17 mouse cellular contexts compared by ENCODE assay signal in the genomic region with DNA sequence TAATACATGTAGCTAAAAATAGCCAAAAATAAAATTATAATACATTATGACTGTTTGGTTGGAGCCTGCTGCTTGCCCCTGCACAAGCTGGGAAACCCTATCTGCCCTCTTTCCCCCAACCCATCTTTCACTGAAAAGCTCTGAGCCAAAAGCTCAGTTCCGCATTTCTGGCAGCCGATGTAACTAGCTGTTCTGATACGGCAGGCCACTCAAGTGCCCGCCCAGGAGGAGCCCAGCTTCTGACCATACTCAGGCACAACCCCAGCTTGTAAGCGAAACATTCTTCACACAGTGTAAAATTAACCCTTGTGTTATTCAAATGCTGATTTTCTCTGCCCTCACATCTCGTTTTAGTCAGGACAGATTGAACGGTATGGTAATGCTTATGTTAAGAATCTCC. TPM values are rescaled to one million over a fixed set of nuclear protein-coding genes. Genes with fewer than 3 reads are reported as not detected.
A peak's percentile ranks its signal among the peaks of the same experiment; 100 is the strongest.
DNase-seq lines count a peak whose midpoint lies in the region; ATAC-seq and TF ChIP-seq lines count a peak whose summit lies in the region.
"Had no signal": no experiment of that assay in that cellular context is flagged by ENCODE, and none has a peak within 500 bp of the region (broad histone marks: within the 10 kb centered on the region; RNA-seq: fewer than 3 reads in every experiment).

No protein-coding gene starts in this region.

- no peaks in the 10 kb centered on the region for H3K9me3 ChIP-seq in heart, embryonic 13.5 days
- H3K9me3 ChIP-seq in CH12.LX (replicated peaks; ENCODE audit: low read length), result no peaks in the 10 kb centered on the region
- H3K9me3 ChIP-seq: liver, embryonic 12.5 days; midbrain, embryonic 10.5 days had no signal

- no peak overlapping the region for H3K4me3 ChIP-seq in heart, embryonic 13.5 days
- H3K4me3 ChIP-seq in CH12.LX (replicated peaks in 1 of 3; ENCODE audit: low read depth in 2 of 3, low read length in 2 of 3, poor library complexity in 1 of 3), result no peak overlapping the region
- H3K4me3 ChIP-seq: liver, embryonic 12.5 days; midbrain, embryonic 10.5 days had no signal

- no peak for TF ChIP-seq RAD21 in CH12.LX (IDR thresholded peaks at IDR 0.05; ENCODE audit: low read depth, low read length)

- no peak for TF ChIP-seq POLR2A in CH12.LX (IDR thresholded peaks at IDR 0.05; ENCODE audit: low read depth, low read length)

- dilution Hi-C loops in CH12.LX (cut with MboI; ENCODE audit: extremely low pct_ligation_motif_present, extremely low pct_unique_long_range_greater_than_20kb, low sequenced_read_pairs), result no loop called here

- peak overlapping the region; percentile 59 for H3K9ac ChIP-seq in heart, embryonic 13.5 days
- H3K9ac ChIP-seq in CH12.LX (ENCODE audit: insufficient read depth, low read depth), result no peak overlapping the region
- H3K9ac ChIP-seq: liver, embryonic 12.5 days had no signal

- 27% methylated on average over 7 of the region's 7 CpGs for WGBS in heart, embryonic 13.5 days

- H3K79me2 ChIP-seq in CH12.LX (replicated peaks; ENCODE audit: control insufficient read depth, extremely low read depth, insufficient read depth, poor library complexity, severe bottlenecking), result no peaks in the 10 kb centered on the region

- peaks cover 19% of the 10 kb centered on the region for H3K4me1 ChIP-seq in heart, embryonic 13.5 days
- H3K4me1 ChIP-seq in CH12.LX (ENCODE audit: control insufficient read depth in 1 of 2, insufficient read depth in 2 of 2), result peaks cover 2 to 8% of the 10 kb centered on the region in 2 experiments; a peak in 1 of 4 replicates
- H3K4me1 ChIP-seq: midbrain, embryonic 10.5 days had no signal

- no peak for TF ChIP-seq CTCF in CH12.LX (conservative IDR thresholded peaks at IDR 0.05 in 1 of 2, IDR thresholded peaks at IDR 0.05 in 1 of 2; ENCODE audit: low read depth in 2 of 2, low read length in 2 of 2)

- in situ Hi-C loops in CH12.LX (cut with MboI; ENCODE audit: low pct_ligation_motif_present, low pct_unique_long_range_greater_than_20kb, low sequenced_read_pairs), result no loop called here

- peak overlapping the region; percentile 86 for H3K27ac ChIP-seq in heart, embryonic 13.5 days (replicated peaks)
- H3K27ac ChIP-seq in CH12.LX (ENCODE audit: insufficient read depth, low read depth), result no peak overlapping the region
- H3K27ac ChIP-seq: liver, embryonic 12.5 days; midbrain, embryonic 10.5 days had no signal

- no peak for ATAC-seq in heart, embryonic 13.5 days (ENCODE audit: extremely low read depth, insufficient number of reproducible peaks, low FRiP score, low TSS enrichment)
- ATAC-seq: liver, embryonic 12.5 days had no signal

- peak overlapping the region; percentile 35 for H3K4me2 ChIP-seq in heart, embryonic 13.5 days
- no peak overlapping the region for H3K4me2 ChIP-seq in CH12.LX (ENCODE audit: insufficient read depth, low read depth, poor library complexity, severe bottlenecking)
- H3K4me2 ChIP-seq: liver, embryonic 12.5 days had no signal

- H3K27me3 ChIP-seq in heart, embryonic 13.5 days (replicated peaks), result no peaks in the 10 kb centered on the region
- H3K27me3 ChIP-seq in CH12.LX (replicated peaks), result peaks cover 16% of the 10 kb centered on the region

- H3K36me3 ChIP-seq in heart, embryonic 13.5 days, result no peaks in the 10 kb centered on the region
- no peaks in the 10 kb centered on the region for H3K36me3 ChIP-seq in CH12.LX (replicated peaks in 1 of 2; ENCODE audit: control insufficient read depth in 1 of 2, insufficient read depth in 1 of 2, low read length in 1 of 2)
- H3K36me3 ChIP-seq: liver, embryonic 12.5 days; midbrain, embryonic 10.5 days had no signal

- no peak for TF ChIP-seq EP300 in CH12.LX (IDR thresholded peaks at IDR 0.05; ENCODE audit: low read length)

- DNase-seq in heart, adult 11 months, result no peak
- peak; percentile 8 for DNase-seq in CH12.LX (ENCODE audit: extremely low read depth)
- peak; percentile 26 for DNase-seq in c-Kit-positive CD71-negative TER-119-negative erythroid progenitor cells, embryonic 14.5 days (ENCODE audit: low read depth)
- DNase-seq in lung, postnatal 4 days, result peak; percentile 29 to 57
- DNase-seq in retina, embryonic 14.5 days (ENCODE audit: low spot score), result no peak
- DNase-seq in thymus, postnatal 25 days, result no peak
- DNase-seq in right cerebral cortex, adult 18-20 months, result no peak

TF ChIP-seq in CH12.LX, 34 proteins besides CTCF, POLR2A, EP300 and RAD21:
- TF ChIP-seq IRF4 (IDR thresholded peaks at IDR 0.05; ENCODE audit: low read depth, low read length) (0 out of 2 replicates have a peak, but pooled peaks have one; percentile 26), ELF1 (IDR thresholded peaks at IDR 0.05; ENCODE audit: low read depth, low read length) (peak; percentile 38; the same call in 1 of the 2 replicates), ZKSCAN1 (IDR thresholded peaks at IDR 0.05; ENCODE audit: borderline replicate concordance, low read depth, low read length) (no peak)

RNA-seq across cellular contexts. Expression of a gene that starts 15.3 kb away (rescaled TPM):
- polyA plus RNA-seq in heart, embryonic 13.5 days (2015; fragmentation: Nextera tagmentation; extraction: Ambion mirVana), result not detected in 2 replicates
- total RNA-seq in CH12.LX (2012; rRNA removed) (not detected in 2 replicates), CH12.LX (2014; rRNA removed) (not detected in 2 replicates)
- not detected in 2 replicates for polyA plus RNA-seq in CH12.LX (2012; ENCODE audit: insufficient read length, low read depth)
- total RNA-seq: gastrocnemius, postnatal 4 days; layer of hippocampus, adult 18-20 months; left cerebral cortex, adult 8-10 months had no signal
- polyA plus RNA-seq: embryonic facial prominence, embryonic 11.5 days; forebrain, embryonic 11.5 days; intestine, embryonic 14.5 days; liver, embryonic 12.5 days; midbrain, embryonic 10.5 days had no signal

RNA-seq across cellular contexts. Expression of a gene that starts 16.4 kb away (rescaled TPM):
- 0.24 and 0.37 TPM in 2 replicates for polyA plus RNA-seq in heart, embryonic 13.5 days (2015; fragmentation: Nextera tagmentation; extraction: Ambion mirVana)
- total RNA-seq in CH12.LX (2012; rRNA removed) (0.08 TPM in 1 of 2 replicates, not detected in the other), CH12.LX (2014; rRNA removed) (not detected in 2 replicates)
- 0.29 and 0.35 TPM in 2 replicates for polyA plus RNA-seq in CH12.LX (2012; ENCODE audit: insufficient read length, low read depth)
- total RNA-seq: gastrocnemius, postnatal 4 days had no signal
- polyA plus RNA-seq: cerebellum, adult 2 months had no signal

RNA-seq across cellular contexts. Expression of a gene that starts 28.1 kb away (rescaled TPM):
- 4.7 and 4.9 TPM in 2 replicates for polyA plus RNA-seq in heart, embryonic 13.5 days (2015; fragmentation: Nextera tagmentation; extraction: Ambion mirVana)
- total RNA-seq in CH12.LX (2012; rRNA removed), result 0.46 and 1.1 TPM in 2 replicates
- total RNA-seq in CH12.LX (2014; rRNA removed), result 0.16 TPM in 1 of 2 replicates, not detected in the other
- 0.34 and 0.35 TPM in 2 replicates for polyA plus RNA-seq in CH12.LX (2012; ENCODE audit: insufficient read length, low read depth)

Comparison
In these comparisons a context has a peak if more than half of its experiments do, and no peak if none do; other contexts are left out.
1. DNase-seq: peak in CH12.LX (single experiment), c-Kit-positive CD71-negative TER-119-negative erythroid progenitor cells, embryonic 14.5 days (single experiment) and lung, postnatal 4 days (2 of 2); none in heart, adult 11 months (single experiment), retina, embryonic 14.5 days (single experiment), thymus, postnatal 25 days (single experiment) and right cerebral cortex, adult 18-20 months (single experiment).